Mouse (Mus musculus): ENCODE results near the gene Keap1.
A peak's percentile ranks its signal among the peaks of the same experiment; 100 is the strongest.
"Not testable (repeated sequence)": the region's sequence is repeated elsewhere in the genome, so short reads cannot be mapped to it uniquely, and the experiment has no call there.

The Keap1 gene

GRCm38 (mm10) chr9:21238733-21239464, at the start of gene Keap1:
Keap1 (minus strand) TSS chr9:21239361.
- DNase-seq (ENCODE audit: inconsistent ontology term), result peak; percentile 90

GRCm38 (mm10) chr9:21288404-21289336, 49.5 kb upstream of the Keap1 start:
- DNase-seq (ENCODE audit: inconsistent ontology term), result peak; percentile 61

DNA sequence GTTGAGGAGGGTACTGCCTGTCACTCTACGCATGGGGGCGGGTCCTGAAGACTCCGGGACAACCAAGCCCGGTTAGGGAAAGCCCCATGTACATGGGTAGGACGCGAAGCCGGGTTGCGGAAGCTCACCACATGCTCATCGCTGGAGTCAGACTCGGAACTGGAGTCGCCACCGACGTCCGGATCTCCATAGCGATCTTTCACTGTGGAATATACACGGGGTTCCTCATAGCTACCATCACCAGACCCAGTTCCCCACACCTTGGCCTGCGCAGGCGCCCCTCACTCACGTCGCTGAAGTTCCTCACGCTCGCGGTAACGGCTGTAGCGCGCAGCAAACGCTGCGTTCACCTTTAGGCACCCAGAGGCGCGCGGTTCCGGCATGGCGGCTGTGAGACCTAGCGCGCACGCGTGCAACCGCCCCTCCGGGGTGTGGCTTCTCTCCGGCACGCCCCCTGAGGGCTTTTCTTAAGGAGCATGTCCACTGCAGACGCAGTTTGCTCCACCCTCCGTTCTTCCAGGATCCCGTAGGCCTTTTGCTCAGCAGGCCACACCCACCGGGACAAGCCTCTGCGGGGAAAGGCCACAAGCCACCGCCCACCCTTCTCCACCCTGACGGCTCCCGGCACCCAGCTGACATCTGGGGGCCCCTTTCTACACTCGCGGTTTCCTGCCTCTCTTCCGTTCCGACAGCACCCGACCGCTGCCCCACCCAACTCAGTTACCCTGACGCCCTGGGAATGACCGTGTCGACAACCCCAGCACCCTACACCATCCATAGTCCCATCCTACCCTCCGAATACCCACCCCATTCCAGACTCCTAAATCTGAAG, 48.6 kb upstream of the Keap1 start, which contains the start of gene Kri1:
Kri1 (minus strand) TSS at position 399 of the 832 bp plus-strand sequence.
- peak; percentile 99 for DNase-seq (ENCODE audit: inconsistent ontology term)

GRCm38 (mm10) chr9:21286753-21287152, 47.6 kb upstream of the Keap1 start:
- DNase-seq (ENCODE audit: inconsistent ontology term), result no peak

GRCm38 (mm10) chr9:21283994-21284393, 44.8 kb upstream of the Keap1 start:
- no peak for DNase-seq (ENCODE audit: inconsistent ontology term)

GRCm38 (mm10) chr9:21283591-21283990, 44.4 kb upstream of the Keap1 start:
- no peak for DNase-seq (ENCODE audit: inconsistent ontology term)

DNA sequence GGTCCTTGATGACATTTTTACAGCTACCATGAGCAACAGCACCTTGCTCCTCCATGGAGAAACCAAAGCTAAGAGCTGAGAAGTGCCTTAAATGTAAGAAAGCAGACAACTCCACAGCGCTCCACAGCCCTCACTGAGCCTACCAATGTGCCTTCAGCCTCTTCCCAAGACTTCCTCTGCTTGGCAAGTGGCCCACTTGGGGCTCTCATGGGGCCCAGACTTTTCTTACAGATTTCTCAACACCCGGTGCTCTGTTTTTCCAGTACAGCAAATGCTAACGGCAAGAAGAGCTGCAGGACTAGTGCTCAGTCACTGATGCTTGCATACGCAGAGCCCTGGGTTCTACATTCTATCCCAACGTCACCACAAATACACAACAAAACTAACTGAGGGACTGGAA, 38.6 kb upstream of the Keap1 start:
- no peak for DNase-seq (ENCODE audit: inconsistent ontology term)

GRCm38 (mm10) chr9:21276307-21276706, 37.1 kb upstream of the Keap1 start:
- DNase-seq (ENCODE audit: inconsistent ontology term), result no peak

DNA sequence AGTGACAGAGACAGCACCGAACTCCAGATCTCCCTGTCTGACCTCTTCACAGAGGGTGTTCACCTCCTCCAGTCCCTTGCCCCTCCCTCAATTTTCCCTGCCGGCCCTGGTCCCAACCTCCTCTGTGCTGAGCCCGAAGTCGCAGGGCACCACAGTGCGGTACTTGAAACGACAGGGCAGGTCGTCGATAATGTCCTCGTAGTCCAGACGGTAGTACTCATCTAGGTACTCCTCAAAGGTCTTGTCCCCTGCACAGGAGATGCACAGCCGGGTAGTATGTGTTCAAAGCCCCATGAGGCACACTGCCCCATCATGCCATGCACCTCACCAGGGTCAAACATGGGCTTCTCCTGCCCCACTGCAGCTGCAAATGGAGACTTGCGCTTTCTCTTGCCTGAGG, 36.6 kb upstream of the Keap1 start:
- DNase-seq (ENCODE audit: inconsistent ontology term), result no peak

DNA sequence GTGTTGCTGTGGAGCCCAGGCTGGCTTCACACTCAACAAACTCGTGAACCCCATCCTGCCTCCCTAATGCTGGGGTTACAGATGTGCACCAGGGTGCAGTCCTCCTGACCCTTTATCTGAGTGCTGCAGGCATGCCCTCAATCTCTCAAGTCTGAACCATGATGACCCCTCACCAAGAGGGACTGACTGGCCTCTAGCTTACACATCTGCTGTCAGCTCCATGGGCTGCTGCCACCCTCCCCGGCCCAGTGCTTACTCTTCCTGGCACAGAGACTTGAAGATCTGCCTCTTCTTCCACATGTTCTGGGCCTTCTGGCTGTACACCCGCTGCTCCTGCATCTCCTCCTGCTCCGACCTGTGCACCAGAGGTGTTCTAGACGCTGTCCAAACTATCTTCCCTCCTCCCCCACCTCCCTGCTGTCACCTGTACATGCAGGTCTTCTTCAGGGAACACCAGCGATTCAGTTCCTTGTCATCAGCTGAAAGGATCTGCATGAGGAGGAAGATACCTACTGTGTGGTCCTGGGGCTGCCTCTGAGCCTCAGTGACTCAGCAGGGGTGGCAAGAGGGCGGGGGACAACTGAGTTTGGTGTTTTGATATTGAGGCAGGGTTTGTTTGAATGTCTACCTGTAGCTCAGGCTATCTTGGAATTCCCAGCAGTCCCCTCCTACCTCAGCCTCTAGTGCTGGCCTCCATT, 36.0 kb upstream of the Keap1 start:
- DNase-seq (ENCODE audit: inconsistent ontology term), result no peak

DNA sequence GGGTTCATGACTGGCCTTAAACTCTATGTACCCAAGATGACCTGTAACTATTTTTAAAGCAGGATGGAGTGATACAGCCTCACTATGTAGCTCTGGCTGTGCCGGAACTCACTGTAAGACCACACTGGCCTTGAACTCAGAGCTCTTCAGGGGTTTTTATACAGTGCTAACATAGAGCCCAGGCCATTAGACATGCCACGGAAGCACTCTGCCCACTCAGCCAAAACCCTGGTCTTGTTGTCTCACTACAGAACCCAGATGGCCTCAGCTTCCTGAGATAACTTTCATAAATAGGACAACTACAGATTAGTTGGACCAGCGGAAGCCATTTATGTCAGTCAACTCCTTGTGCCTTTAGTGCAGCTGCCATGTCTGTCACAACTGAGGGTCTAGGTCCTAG, 35.2 kb upstream of the Keap1 start:
- no peak for DNase-seq (ENCODE audit: inconsistent ontology term)

DNA sequence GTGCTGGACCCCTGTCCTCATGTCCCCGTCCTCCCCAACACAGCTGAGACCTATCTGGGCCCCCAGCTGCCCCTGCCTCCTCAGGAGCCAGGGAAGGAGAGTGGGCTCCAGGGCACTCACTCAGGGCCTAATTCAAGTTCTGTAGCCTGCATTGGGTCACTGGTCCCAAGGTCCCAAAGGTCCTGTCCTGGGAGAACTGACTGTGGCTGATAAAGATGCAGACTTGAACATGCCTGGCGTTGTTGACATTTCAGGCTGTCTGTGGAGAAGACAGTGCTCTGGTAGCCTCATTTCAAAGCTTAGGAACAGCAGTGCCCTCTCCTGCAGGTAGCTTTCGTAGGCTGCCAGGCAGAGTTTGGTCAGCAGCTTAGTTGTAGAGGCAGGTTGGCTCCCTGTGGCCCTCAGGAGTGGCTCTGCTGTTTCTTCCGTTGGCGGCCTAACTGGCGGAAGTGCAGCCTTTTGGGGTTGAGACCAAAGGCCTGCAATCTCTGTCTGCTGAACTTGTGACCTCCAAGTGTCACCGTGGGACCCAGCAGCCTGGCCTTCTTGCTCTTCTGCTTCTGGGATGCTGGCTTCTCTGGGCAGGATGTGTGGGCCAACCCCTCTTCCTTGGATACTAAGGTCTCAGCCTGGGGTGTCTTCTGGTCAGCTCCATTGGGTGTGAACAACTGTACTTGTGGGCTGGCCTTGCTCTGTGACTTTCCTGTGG, 34.5 kb upstream of the Keap1 start:
- DNase-seq (ENCODE audit: inconsistent ontology term), result no peak

DNA sequence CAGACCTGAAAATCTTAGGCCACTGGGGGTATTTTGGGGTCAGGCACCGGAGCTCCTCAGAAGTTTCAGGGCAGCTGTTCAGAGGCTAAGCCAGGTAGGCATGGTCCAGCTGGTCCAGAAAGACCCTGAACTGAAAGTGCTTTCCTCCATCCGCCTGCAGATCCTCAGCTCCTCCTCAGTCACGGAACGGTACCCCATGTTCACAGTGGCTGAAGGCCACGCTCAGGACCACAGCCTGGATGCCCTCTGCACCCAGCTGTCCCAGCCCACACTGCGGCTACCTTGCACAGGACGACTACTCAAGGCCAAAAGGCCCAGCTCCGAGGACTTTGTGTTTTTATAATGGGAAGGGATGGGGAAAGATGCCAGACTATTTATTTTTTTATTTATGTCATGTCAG, 33.9 kb upstream of the Keap1 start:
- DNase-seq (ENCODE audit: inconsistent ontology term), result no peak

DNA sequence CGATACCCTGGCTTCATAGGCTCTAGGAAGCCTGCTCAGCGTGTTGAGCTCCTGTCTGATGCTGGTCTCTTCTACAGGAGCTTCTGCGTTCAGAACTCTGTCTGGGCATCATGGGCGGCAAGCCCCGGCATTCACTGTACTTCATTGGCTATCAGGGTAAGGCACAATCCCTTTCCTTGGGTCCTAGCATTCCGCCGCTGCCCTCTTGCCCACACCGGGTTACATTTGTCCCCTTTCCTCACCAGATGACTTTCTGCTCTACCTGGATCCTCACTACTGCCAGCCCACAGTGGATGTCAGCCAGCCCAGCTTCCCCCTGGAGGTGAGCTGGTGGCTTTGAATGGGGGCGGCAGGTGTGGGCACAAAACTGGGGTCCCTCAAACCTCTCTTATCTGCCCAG, 33.2 kb upstream of the Keap1 start:
- no peak for DNase-seq (ENCODE audit: inconsistent ontology term)

DNA sequence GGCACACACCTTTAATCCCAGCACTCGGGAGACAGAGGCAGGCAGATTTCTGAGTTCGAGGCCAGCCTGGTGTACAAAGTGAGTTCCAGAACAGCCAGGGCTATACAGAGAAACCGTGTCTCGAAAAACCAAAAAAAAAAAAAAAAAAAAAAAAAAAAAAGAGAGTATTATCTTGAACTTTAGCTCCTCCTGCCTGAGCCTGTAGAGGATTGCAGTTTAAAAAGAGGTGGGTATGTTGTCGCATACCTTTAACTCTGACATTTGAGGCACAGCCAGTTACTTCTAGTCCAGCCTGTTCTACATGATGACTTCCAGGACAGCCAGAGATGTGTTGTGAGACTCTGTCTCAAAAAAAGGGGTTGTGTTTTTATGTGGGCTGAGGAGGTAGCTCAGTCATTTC, 30.4 kb upstream of the Keap1 start:
- not testable (repeated sequence) for DNase-seq (ENCODE audit: inconsistent ontology term)

DNA sequence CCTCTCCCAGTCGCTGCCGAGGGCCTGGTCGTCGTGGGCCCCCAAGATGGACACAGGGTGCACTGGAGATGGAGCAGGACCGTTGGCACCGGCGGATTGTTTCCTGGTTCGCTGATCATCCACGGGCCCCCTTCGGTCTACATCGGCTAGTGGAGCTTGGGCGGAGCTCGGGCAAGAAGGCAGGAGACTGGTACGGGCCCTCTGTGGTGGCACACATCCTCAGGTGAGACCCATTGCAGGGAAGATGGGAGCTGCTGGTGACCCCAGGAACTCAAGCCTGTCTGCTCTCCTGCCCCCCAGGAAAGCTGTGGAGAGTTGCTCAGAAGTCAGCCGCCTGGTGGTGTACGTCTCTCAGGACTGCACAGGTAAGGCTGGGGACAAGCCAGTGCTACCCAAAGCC, 29.1 kb upstream of the Keap1 start:
- DNase-seq (ENCODE audit: inconsistent ontology term), result no peak

DNA sequence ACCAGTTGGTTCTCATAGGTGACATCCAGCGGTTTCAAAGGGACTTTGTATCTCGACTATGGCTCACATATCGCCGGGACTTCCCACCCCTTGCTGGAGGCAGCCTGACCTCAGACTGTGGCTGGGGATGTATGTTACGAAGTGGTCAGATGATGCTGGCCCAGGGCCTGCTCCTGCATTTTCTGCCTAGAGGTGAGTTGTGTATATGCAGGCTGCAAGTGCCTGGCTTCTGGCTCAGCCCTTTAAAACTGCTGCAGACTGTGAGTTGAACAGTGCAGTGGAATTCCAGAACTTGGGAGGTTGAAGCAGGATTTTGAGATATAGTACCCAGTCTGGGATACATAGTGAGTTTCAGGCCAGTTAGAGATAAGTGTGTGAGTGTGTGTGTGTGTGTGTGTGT, 27.7 kb upstream of the Keap1 start:
- DNase-seq (ENCODE audit: inconsistent ontology term), result no peak

GRCm38 (mm10) chr9:21265611-21266010, 26.4 kb upstream of the Keap1 start:
- no peak for DNase-seq (ENCODE audit: inconsistent ontology term)

DNA sequence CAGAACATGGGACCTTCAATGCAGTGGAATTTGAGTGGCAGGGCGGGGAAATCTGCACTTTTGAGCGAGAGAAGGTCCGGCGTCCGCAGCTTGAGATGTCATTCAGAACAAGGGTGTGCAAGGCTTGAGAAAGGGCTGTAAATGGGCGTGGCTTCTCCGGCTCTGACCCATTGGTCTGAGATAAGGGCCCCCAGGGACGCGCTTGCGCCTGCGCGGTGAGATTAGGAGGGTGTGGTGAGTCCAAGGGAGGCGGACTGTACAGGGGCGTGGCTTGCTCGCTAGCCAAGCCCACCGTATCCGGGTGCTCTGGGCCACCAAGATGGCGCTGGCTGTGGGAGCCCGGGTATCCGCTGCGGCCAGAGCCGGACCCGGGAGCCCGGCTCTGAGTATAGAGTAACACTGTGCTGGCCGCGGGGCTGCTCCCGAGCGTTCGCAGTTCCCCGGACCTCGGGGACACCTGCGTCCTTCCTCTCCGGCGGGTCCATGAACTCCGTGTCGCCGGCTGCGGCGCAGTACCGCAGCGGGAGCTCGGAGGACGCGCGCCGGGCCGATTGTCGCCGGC, 25.9 kb upstream of the Keap1 start, which contains the start of gene Atg4d:
Atg4d (plus strand) TSS at position 294 of the 562 bp plus-strand sequence.
- DNase-seq (ENCODE audit: inconsistent ontology term), result peak; percentile 99

Data from Muller cell, postnatal 12 days (primary cell).